Mouse (Mus musculus) frontal cortex, adult 2 months (tissue): Measurements from ENCODE around the gene Cmya5. TPM values are rescaled to one million over a fixed set of nuclear protein-coding genes. Genes with fewer than 3 reads are reported as not detected.

ENCODE experiments used
- DNase-seq, 2 experiments: peaks; one replicate each; pipeline ENCODE4 v3.0.0; 2022; ENCODE audit warnings: low spot score in 1 of 2; ENCODE audit errors: extremely low spot score in 1 of 2
- polyA plus RNA-seq: library from polyadenylated mRNA; depleted of rRNA; stranded (reverse); fragments of >200 nt; gene quantifications from 2 replicates; pipeline ENCODE4 v1.2.3, GENCODE M21; 2012

The Cmya5 gene
- polyA plus RNA-seq, 1 experiment: 1.3 TPM

DNA sequence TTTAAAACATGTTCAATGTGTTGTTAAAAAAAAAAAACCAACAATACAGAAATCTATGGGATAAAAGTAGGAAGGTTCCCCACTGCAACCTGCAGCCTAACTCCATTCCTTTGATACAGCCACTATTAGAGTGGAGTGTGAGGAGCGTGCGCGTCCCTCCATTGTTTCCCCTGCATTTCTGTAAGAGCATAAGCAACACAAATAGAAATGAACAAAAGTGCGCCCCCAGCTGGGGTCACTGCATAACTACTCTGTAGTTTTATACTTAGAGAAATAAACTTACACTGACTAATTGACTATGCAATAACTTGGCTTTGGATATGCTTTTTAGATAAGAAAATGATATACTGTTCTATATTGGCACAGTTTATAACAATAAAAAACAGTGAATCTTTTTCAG, 75.0 kb downstream of the Cmya5 start:
- DNase-seq: no peak

DNA sequence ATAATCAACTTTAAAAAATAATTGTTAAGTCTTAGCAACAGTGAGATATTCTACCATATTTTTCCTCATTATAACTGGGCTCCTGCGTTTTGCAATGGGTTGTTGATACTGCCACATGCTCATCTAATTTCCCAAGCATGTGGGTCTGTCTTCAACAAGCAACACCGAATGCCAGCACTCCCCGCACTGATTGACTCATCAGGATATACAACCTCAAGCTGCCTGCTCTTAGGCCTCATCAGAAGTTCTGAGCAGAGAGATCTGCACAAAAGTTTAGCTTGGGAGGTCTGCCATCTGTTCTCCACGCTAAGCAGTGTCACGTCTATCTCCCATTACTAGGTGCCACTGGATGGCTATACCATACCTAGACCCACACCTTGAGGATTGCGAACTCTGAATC, 76.2 kb downstream of the Cmya5 start:
- DNase-seq: no peak

DNA sequence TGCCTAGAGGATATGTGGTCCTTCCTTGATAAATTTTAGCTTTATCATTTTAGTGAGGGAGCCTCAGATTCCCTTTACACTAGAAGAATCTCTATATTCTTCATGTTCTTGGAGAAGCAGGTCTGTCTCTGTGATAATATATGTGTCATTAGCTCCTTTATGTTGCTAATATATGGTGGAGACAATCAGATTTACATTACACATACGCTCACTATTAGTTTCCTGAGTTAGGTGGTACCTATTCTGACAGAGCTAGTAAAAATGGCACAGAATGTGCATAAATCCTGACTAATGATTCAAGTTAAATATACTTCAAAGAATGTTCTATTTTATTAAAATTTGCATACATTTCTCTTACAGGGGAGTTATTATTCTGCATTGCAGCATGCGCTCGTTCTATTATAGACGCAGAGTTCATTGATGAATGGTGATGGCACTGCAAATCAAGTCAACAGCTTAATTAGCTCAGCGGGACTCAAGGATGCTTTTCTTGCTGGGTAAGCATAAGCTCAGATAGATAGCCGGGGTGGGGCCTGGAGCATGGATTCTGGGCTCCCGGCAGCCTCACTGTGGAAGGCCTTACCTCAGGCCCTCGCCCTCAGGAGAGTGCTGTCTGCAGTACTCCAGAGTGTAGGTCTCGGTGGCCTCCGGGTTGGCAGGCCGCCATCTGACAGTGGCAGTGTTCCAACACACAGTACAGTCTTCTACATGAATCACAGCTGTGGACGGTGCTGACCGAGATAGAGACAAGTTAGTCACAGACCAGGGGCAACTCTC, 81.5 kb downstream of the Cmya5 start:
- peak in 1 of 2 experiments; percentile 58 for DNase-seq

DNA sequence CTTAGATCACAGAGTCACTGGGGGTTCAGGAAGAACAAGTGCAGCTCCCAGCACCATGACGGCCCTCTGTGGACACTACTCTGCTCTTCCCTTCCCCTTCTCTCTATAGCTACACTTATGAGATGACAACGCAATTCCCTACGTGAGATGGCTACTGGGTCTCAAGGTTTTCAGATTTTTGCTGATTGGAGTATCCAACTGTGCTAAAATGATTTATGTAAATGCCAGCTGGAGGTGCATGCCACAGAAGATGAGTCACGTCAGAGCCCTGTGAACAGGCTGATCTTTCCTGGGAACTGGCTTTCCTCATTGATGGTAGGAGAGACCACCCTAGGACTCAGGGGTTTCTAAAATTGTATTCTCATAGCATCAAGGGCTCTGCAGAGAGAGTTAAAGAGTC, 83.2 kb downstream of the Cmya5 start:
- DNase-seq: no peak

DNA sequence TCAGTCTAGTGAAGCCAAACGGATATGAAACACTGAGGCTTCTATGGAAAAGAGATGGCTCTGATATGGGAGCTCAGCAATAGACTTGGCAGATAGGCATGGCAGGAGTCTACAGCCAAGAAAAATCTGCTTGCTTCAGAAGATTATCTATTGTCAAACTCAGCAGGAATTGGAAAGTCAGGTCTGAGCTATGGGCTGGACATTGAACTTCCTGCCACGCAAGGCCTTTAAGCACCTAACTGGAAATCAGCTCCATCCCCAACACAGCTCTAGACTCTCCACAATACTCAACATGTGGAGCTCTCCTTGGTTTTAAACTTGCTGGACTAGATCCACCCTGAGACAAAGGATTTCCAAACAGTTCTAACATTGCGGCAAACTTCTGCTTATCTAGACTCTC, 84.1 kb downstream of the Cmya5 start:
- DNase-seq: no peak

GRCm38 (mm10) chr13:93058551-93059011, 85.9 kb downstream of the Cmya5 start:
- peak; percentile 80 for DNase-seq

- DNase-seq: peak in 1 of 2 experiments; percentile 47
Measured at GRCm38 (mm10) chr13:93057492-93058260, 86.8 kb downstream of the Cmya5 start.

- peak in 1 of 2 experiments; percentile 54 for DNase-seq
Measured at GRCm38 (mm10) chr13:93056091-93056490, 88.4 kb downstream of the Cmya5 start.

DNA sequence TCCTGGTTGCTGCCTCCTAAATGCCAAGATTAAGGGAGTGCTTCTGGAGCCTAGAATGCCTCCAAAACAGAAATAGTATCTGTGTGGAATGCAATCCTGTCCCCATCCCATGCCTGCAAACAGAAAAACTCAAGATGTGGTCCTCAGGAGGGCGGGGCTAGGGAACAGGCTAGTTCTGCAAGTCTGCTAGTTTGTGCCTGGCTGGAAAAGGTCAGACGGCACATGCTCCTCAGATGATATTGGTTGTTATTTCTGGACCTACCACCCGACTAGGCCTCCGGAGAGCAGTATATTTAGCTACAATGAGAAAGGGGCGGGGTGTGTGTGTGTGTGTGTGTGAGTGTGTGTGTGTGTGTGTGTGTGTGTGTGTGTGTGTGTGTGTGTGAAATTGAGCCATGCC, 93.0 kb downstream of the Cmya5 start:
- no peak for DNase-seq

DNA sequence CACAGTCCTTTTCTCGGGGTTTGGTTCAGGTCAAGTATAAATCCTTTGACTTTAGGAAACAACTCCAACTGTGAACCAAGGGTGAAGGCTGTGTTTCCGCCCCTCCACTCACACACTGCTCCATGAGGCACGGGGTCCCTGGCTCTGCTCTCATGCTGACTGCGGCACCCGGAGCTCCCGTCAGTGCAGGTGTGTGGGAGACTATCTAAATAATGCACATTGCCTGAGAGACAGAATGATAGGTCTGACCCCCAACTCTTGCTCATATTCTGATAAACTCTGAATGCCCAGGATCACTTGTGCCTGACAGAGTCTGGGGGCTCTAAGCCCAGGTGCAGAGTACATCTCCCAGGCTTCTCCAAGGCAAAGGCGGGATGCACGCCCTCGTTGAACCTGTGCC, 103.5 kb downstream of the Cmya5 start:
- no peak for DNase-seq

GRCm38 (mm10) chr13:93036218-93036617, 108.3 kb downstream of the Cmya5 start:
- DNase-seq: no peak

GRCm38 (mm10) chr13:93029337-93029736, 115.2 kb downstream of the Cmya5 start:
- DNase-seq: peak in 1 of 2 experiments; percentile 47

GRCm38 (mm10) chr13:93024837-93025236, 119.7 kb downstream of the Cmya5 start:
- no peak for DNase-seq

DNA sequence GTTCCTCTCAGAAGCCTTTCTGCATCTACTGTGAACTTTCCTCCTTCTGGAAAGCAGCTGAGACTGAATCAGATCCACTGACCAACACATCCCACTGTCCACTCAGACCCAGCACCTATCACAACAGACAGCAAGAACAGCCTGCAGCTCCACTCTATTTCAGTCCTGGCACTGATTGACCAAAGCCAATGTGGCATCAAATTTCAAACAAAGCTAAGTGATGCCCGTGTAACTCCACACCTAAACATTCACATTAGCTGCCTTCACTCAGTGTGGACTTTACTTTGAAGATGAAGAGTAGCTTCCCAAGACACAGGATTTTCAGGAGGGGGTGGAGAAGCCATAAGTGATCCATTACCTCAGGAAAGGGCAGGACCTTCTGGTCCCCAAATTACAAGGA, 122.4 kb downstream of the Cmya5 start:
- DNase-seq: no peak

GRCm38 (mm10) chr13:93012952-93013351, 131.6 kb downstream of the Cmya5 start:
- peak in 1 of 2 experiments; percentile 49 for DNase-seq

- no peak for DNase-seq
Measured at GRCm38 (mm10) chr13:93011315-93011714, 133.2 kb downstream of the Cmya5 start.

DNA sequence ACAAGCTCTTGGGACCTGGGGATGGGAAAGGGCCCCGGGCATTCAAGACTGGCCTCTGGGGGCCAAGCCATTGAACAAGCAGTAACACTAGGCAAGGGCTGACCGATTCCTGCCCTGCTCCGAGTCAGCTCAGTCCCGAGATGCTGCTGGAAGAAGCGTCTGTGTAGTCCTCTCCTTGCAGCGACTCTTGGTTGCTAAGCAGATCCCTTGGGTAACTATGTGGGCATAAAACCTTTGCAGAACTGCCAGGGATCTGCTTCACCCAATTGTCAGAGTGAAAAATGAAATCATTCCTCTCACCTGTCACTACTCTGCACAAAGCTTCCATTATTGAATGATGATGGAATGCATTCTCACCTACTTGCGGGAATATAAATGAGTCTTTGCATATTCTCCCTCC, 134.0 kb downstream of the Cmya5 start:
- DNase-seq: peak in 1 of 2 experiments; percentile 78

DNA sequence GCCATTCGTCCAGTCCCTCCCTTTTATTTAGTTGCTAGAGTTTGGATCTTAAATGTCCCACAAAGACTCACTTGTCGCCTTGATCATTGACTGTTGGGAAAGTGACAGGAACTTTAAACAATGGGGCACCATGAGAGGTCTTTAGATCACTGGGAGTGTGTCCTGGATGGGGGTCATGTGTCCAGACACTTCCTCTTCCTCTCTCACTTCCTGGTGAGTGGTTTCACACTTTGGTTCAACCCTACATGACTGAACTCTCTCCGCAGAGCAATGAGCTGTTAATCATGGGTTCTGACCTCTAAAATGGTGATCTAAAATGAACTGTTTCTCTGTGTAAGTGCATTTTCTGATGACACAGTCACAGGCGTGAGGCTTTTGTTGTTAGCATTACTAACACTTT, 137.4 kb downstream of the Cmya5 start:
- no peak for DNase-seq

DNA sequence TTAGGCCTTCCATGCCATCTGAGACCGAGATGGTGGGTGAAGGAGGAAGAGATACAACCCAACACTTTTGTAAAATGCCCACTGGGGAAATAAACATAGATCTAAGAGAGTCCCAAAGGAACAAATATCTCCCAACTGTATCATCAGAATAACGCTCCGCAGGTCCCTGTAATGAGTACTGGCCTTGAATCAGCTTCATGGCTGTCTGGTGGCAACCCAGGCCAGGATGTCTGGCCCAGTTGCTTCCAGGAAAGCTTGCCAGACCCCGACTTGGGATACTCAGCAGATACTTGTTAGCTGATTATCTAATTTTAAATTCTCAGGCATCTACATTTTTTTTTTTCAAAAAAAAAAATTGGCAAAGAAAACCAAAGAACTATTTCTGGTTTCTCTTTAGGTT, 138.2 kb downstream of the Cmya5 start:
- DNase-seq: no peak

DNA sequence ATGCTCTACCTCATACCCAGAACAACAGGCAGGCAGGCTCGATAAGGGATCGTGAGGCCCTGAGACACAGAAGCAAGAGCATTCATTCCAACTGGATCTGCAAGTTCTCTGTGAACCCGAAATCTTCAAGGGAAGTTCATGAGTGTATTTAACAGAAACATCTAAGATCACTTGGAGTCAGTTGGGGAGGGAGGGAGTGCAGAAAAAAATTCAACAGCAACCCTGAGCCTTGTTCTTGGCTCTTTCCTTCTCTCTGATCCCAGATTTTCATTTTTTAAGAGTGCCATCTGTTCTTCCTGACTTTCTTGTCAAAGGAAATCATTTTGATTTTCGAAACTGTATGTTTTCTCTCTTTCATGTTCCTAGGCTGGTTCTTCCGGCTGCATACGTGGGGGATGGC, 140.5 kb downstream of the Cmya5 start:
- DNase-seq: peak in 1 of 2 experiments; percentile 62

- DNase-seq: peak in 1 of 2 experiments; percentile 60
Measured at GRCm38 (mm10) chr13:93002456-93002855, 142.1 kb downstream of the Cmya5 start.
